Mouse (Mus musculus) bone marrow, adult 2 months (tissue): Measurements from ENCODE around the gene Gm21954. TPM values are rescaled to one million over a fixed set of nuclear protein-coding genes. Genes with fewer than 3 reads are reported as not detected.

Experiments used
- H3K27ac ChIP-seq: fragments of 200-500 bp; 2 replicates; pipeline ENCODE4 v1.5.1; 2012; ENCODE audit warnings: low read depth, mild to moderate bottlenecking, control low read depth, inconsistent platforms, low read length; ENCODE audit not compliant: control insufficient read depth, poor library complexity, insufficient read depth
- H3K4me1 ChIP-seq: fragments of 200-500 bp; 2 replicates; pipeline ENCODE4 v1.6.1; 2011; ENCODE audit warnings: low read length; ENCODE audit not compliant: control insufficient read depth, insufficient read depth
- H3K4me3 ChIP-seq: fragments of 200-500 bp; replicated peaks from 2 replicates; pipeline ENCODE3; 2011; ENCODE audit warnings: mild to moderate bottlenecking, low read depth, low read length, control low read depth; ENCODE audit not compliant: control insufficient read depth
- CTCF ChIP-seq: fragments of 200-500 bp; IDR thresholded peaks from 2 replicates; pipeline ENCODE4 v1.5.1; 2011; ENCODE audit warnings: low read length, control low read depth; ENCODE audit not compliant: control insufficient read depth, insufficient read depth
- POLR2A ChIP-seq: fragments of 200-500 bp; IDR thresholded peaks from 2 replicates; pipeline ENCODE4 v1.6.1; 2011; ENCODE audit warnings: low read depth, mild to moderate bottlenecking, control low read depth, low read length, borderline replicate concordance; ENCODE audit not compliant: control insufficient read depth
- WGBS: fragments of 180-500 bp; shearing (Covaris S2); methylation state at CpG from one replicate; pipeline ENCODE4 v1.1.7; 2018; 5-methylcytosine and 5-hydroxymethylcytosine counted together
- polyA plus RNA-seq: library from polyadenylated mRNA; stranded (reverse); fragments of >200 nt; gene quantifications from 2 replicates; pipeline ENCODE4 v1.2.4, GENCODE M21; 2011; ENCODE audit warnings: low replicate concordance; ENCODE audit not compliant: missing spikeins, insufficient read depth, insufficient read length

The Gm21954 gene
- polyA plus RNA-seq = not detected in 2 replicates

GRCm38 (mm10) chr3:55472110-55472509, at the start of gene Gm21954:
Gene Gm21954 (minus strand): TSS chr3:55472210.
- 71% methylated on average over 2 of the region's 2 CpGs for WGBS
- no peak for TF ChIP-seq POLR2A
- Histone ChIP-seq H3K4me1 (no peaks in the 10 kb centered on the region), H3K4me3 (no peak within 1 kb of the TSS), H3K27ac (no peak within 1 kb of the TSS)

- WGBS = 82% methylated on average over 8 of the region's 8 CpGs
- Histone ChIP-seq H3K4me1 (no peaks in the 10 kb centered on the region), H3K27ac (no peak overlapping the region), H3K4me3 (no peak overlapping the region)
- TF ChIP-seq CTCF (no peak), POLR2A (no peak)
Measured at GRCm38 (mm10) chr3:55521776-55522175, 49.8 kb upstream of the Gm21954 start.

GRCm38 (mm10) chr3:55520240-55521180, 48.5 kb upstream of the Gm21954 start:
- Histone ChIP-seq H3K4me3 (no peak overlapping the region), H3K4me1 (no peaks in the 10 kb centered on the region), H3K27ac (no peak overlapping the region)
- WGBS = 32% methylated on average over 12 of the region's 12 CpGs
- peak; percentile 59 for TF ChIP-seq CTCF
- TF ChIP-seq POLR2A = no peak

DNA sequence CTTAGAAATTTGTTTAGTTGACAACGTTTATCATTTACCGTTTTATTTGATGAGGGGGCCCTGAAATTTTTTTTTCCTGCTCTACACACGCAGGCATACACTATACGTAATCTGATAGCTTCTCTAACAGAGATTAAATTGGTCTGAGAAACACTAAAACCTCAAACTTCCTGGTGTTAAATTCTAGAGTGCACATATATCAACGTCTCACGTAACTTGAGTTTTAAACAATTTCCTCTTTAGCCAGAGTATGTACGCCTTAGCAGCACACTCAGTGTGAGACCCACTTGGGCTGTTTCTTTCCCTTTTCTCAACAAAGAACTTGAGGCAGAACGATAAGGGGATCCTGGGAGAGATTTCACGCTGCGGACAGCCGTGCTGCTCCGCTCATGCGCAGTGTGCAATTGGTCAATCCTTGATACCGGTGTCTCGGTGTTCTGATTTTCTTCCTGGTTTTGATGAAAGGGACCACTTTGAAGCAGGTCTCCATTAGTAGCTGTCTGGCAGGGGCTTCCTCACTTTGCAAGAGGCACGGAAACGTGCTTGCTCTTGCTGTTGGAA, 45.5 kb upstream of the Gm21954 start:
- Histone ChIP-seq H3K4me1 (no peaks in the 10 kb centered on the region), H3K4me3 (no peak overlapping the region), H3K27ac (no peak overlapping the region)
- no peak for TF ChIP-seq POLR2A
- TF ChIP-seq CTCF = no peak
- 5% methylated on average over 17 of the region's 17 CpGs for WGBS

- 81% methylated on average over 5 of the region's 5 CpGs for WGBS
- TF ChIP-seq CTCF (no peak), POLR2A (no peak)
- no peak overlapping the region for H3K4me3 ChIP-seq
- no peak overlapping the region for H3K27ac ChIP-seq
- H3K4me1 ChIP-seq = no peaks in the 10 kb centered on the region
Measured at GRCm38 (mm10) chr3:55515966-55516365, 44.0 kb upstream of the Gm21954 start.

DNA sequence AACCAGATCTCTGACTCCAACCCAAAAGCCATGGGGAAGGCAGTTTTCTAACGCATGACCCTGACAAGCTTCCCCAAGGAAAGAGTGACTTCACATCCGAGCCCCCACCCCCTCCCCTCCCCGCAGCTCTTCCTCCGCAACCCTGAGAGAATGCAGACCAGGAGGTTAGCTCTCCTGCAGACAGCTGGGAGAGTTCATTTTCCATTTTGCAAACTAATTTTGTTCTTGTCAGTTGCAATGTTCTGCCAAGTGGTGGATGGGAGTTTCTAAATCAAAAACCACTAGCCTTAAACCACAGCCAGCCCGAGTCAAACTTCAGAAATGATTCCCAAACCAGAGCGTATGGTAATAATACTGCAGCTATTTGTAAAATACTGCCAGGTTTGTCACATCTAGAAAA, 39.6 kb upstream of the Gm21954 start:
- Histone ChIP-seq H3K4me1 (no peaks in the 10 kb centered on the region), H3K4me3 (no peak overlapping the region), H3K27ac (no peak overlapping the region)
- WGBS = 20% methylated on average over 6 of the region's 6 CpGs
- TF ChIP-seq POLR2A = no peak
- no peak for TF ChIP-seq CTCF

DNA sequence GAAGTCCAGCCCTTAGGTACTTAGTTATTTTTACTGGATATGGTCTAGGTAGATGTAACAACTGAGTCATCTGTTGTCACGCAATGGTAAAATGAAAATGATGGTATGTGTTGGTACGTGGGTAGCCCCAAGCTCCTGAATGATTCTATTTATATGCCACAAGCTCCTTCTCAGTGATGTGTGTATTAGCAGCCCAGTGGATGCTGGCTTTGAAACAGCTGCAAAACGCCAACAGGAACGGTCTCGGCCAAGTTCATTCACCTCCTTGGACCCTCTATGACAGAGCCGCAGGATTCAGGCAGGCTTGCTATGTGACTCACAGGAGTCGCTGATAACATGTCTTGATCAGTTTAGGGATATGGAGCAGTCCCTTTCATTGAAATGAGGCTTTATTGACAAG, 38.2 kb upstream of the Gm21954 start:
- WGBS = 83% methylated on average over 7 of the region's 7 CpGs
- TF ChIP-seq POLR2A (no peak), CTCF (no peak)
- Histone ChIP-seq H3K4me3 (no peak overlapping the region), H3K27ac (no peak overlapping the region), H3K4me1 (no peaks in the 10 kb centered on the region)

DNA sequence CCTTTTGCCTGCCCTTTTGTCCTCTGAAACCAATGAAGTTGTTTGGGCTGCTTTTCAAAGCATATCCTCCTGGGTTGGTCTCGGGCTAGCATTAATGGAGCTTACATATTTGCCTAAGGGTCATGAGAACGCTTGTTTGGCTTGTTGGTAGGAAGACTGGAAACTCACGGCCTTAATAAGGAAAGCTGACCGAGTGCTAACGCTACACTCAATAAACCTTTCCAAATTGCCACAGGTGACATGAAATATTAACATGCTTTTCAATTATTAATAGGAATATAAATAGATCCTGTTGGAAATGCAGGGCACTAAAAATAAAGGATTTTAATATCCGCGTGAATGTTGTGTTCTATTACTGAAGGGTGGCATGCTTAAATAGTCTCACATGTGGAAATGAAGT, 27.3 kb upstream of the Gm21954 start:
- Histone ChIP-seq H3K4me1 (no peaks in the 10 kb centered on the region), H3K4me3 (no peak overlapping the region), H3K27ac (no peak overlapping the region)
- no peak for TF ChIP-seq POLR2A
- TF ChIP-seq CTCF = no peak
- WGBS = 86% methylated on average over 7 of the region's 7 CpGs

DNA sequence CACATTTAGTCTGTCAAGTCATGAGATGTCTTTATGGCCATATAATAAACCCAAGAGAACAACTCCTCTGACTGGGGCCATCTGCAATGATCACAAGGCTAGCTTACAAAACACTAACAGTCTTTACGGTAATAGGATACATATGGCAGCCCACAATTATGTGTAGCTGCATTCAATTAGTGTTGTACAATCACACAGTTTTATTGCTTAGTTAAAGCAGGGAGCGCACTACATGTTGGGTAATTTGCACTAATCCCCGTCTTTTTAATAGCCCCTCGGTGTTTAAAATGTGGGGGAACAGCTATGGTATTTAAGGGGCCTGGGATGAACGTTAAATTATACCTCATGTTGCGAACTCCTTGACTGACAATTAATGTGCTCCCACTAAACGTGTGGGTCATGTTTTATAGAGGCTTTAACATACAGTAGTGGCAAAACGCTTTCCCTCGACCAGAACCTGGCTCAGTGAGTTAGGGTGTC, 24.5 kb upstream of the Gm21954 start:
- Histone ChIP-seq H3K4me3 (no peak overlapping the region), H3K27ac (no peak overlapping the region), H3K4me1 (no peaks in the 10 kb centered on the region)
- WGBS = 76% methylated on average over 9 of the region's 9 CpGs
- no peak for TF ChIP-seq POLR2A
- TF ChIP-seq CTCF = no peak
